Mouse (Mus musculus) natural killer cell, adult 2 months (primary cell): ENCODE data around the gene Itga11.

Experiments
- DNase-seq, 2 experiments: peaks; one replicate each; pipeline ENCODE4 v3.0.0; 2022; ENCODE audit warnings: low spot score in 2 of 2

Gene Itga11

DNA sequence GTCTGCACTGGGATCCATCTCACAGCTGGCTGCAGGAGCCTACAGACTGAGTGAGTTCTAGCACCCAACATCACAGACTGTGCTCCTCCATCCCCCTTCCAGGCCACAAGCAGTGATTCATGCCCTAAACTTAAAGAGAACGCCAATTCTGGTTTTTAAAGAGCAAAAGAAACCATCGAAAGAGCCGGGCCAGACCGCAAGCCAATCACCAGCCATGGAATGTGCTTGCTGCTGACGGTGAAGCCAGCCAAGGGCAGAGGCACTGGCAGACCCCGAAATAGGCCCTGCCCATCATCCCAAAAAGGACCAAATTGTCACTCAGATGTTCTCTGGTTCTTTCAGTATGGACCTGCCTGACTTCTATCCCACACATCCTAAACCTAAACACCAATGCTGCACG is 6.7 kb downstream of the Itga11 start:
- DNase-seq, result no peak

DNA sequence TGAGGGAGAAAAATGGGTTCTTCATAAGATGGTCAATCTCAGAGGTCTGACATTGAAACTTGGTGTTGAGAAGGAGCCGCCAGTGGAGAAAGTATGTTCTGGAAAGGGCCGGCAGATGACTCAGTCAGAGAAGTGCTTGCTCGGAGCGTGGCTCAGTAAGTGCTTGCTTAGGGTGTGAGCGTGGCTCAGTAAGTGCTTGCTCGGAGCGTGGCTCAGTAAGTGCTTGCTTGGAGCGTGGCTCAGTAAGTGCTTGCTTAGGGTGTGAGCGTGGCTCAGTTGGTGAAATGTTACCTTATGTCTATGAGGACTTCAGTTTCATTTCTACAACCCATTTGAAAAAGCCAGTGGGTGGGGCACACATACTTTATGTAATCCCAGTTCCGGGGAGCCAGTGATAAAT is 12.1 kb downstream of the Itga11 start:
- DNase-seq, result no peak

- DNase-seq, result no peak
These were observed 16.4 kb downstream of the Itga11 start for GRCm38 (mm10) chr9:62694054-62694453.

GRCm38 (mm10) chr9:62695210-62695609 is 17.6 kb downstream of the Itga11 start:
- DNase-seq, result no peak

GRCm38 (mm10) chr9:62696799-62697198 is 19.2 kb downstream of the Itga11 start:
- no peak for DNase-seq

DNA sequence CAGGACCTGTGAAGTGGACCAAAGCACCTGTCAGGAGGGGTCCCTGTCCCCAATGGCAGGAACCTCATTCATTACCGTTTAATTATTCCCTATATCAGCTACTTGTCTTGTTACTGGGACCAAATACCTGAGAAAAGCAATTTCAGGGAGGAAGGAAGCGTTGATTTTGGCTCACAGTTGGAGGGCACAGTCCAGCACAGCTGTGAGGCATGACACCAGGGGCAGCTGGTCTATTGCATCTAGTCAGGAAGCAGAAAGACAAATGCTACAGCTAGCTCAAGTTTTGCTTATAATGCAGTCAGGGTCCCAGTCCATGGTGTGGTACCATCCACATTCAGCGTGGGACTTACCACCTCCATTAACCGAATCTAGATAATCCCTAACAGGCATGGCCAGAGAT is 29.6 kb downstream of the Itga11 start:
- DNase-seq, result no peak

GRCm38 (mm10) chr9:62707870-62708269 is 30.2 kb downstream of the Itga11 start:
- DNase-seq, result no peak

GRCm38 (mm10) chr9:62709983-62710382 is 32.4 kb downstream of the Itga11 start:
- no peak for DNase-seq

DNA sequence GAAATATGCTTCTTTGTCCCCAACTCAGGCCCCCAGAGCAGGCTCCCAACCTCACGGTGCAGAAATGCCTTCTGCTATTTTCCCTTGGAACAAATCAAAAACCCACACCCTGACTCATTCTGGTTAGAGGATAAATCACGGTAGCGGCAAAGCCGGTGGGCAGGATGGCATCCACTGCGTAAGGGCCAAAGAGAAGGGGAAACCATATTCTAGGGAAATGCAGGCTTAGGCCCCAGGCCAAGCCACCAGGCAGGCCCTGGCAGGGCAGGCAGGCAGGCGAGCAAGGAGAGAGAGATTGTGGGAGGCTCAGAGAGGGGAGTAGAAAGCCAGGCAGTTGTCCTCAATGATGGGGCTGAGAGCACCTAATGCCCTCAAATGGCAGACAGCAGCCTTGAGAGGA is 34.7 kb downstream of the Itga11 start:
- no peak for DNase-seq

GRCm38 (mm10) chr9:62713040-62713439 is 35.4 kb downstream of the Itga11 start:
- DNase-seq, result no peak

- no peak for DNase-seq
These were observed 36.7 kb downstream of the Itga11 start for GRCm38 (mm10) chr9:62714336-62714735.

- no peak for DNase-seq
These were observed 40.4 kb downstream of the Itga11 start for GRCm38 (mm10) chr9:62717982-62718381.

- DNase-seq, result no peak
These were observed 44.2 kb downstream of the Itga11 start for GRCm38 (mm10) chr9:62721791-62722190.

GRCm38 (mm10) chr9:62722716-62723115 is 45.1 kb downstream of the Itga11 start:
- DNase-seq, result no peak

DNA sequence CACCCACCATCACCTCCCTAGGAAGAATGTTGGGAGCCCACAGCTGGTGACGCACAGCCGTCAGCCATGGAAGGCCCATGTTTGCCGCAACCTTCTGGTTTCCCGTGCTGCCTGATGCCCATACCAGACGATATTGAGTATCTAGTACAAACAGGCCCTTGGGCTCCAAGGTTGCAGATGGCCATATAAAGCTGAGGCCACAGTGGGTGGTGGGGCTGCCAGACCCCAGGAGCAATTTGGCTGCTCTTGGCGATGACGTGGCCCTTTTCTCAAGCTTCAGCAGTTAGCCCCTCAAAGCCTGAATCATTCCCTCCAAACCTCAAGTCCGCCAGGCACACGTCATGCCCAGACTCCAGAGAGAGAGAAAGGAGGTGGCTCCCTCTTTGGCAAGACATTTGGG is 46.5 kb downstream of the Itga11 start:
- DNase-seq, result no peak

- no peak for DNase-seq
These were observed 47.6 kb downstream of the Itga11 start for GRCm38 (mm10) chr9:62725247-62725646.

DNA sequence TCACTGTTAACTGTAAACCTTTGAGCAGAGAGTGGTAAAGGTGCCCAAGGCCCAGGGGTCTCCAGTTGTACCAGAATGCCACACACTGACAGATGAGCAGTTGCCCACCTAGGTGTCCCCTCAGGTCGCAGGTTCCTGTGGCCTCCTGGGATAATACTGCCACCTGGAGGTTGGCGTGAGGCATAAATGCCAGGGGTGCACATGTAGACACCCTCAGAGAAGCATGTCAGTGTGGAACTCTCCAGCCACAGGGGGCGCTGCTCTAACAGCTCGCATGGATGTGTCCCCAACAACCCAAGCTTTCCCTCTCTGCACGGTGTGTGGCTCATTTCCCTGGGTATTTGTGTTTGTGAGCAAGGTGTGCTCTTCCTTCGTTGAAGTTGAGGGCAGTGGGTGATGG is 48.8 kb downstream of the Itga11 start:
- DNase-seq, result no peak

- DNase-seq, result peak in 1 of 2 experiments; percentile 10
These were observed 67.1 kb downstream of the Itga11 start for GRCm38 (mm10) chr9:62744558-62745275.

- DNase-seq, result no peak
These were observed 69.0 kb downstream of the Itga11 start for GRCm38 (mm10) chr9:62746646-62747045.

- no peak for DNase-seq
These were observed 72.0 kb downstream of the Itga11 start for GRCm38 (mm10) chr9:62749666-62750065.

DNA sequence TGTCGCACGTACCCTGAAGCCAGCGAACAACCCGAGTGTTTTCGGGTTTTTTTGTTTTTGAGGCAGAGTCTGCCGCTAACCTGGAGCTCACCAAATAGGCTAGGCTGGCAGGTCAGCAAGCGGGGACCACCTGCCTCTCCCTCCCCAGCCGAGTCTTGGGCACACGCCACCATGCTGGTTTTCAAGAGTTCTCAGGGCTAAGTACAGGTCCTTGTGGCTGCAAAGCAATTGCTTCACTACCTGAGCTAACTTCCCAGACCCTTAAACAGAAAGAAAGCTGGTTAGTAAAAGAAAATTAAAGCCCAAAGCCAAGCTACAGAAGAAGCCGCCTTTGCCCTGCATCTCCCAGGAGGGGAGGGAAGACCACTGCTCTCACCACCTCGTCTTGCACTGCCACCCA is 72.8 kb downstream of the Itga11 start:
- no peak for DNase-seq

DNA sequence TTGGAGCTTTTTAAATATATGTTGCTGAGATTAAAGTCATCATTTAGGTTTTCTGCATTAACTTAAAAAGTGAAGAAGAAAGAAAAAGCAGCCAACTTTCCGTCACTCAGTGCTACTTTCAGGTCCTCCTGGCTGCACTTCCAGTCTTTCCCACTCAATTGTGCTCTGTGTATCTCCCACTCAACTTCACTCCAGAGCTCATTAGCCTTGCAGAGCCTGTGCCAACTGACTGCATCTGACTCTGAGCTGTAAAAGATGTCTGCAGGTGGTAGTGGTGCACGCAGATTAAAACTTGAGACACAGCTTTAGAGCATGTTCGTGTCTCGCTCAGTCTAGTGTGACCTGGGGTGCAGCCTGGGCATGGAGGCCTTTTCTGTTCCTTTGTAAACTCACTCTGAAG is 80.7 kb downstream of the Itga11 start:
- DNase-seq, result no peak

DNA sequence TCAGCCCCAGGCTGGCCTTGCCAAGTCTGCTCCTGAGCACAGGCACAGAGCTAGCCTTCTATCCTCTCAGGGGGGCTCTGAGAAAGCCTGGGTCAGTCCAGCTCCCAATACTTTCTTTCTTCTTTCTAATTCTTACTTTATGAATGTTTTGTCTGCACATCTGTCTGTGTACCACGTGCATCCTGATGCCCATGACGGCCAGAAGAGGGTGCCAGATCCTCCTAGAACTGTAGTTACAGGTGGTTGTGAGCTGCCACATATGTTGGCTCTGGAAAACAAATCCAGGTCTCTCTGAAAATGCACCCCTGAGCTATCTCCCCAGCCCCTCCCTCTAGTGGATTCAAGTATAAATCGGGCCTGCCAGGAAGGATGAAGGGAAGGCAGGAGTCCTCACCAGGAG is 82.0 kb downstream of the Itga11 start:
- no peak for DNase-seq

- DNase-seq, result no peak
These were observed 85.9 kb downstream of the Itga11 start for GRCm38 (mm10) chr9:62763478-62763877.
